Mouse (Mus musculus) naive thymus-derived CD4-positive, alpha-beta T cell, adult 2 months (primary cell): ENCODE results near the gene Olfr119.
"Not testable (repeated sequence)": the region's sequence is repeated elsewhere in the genome, so short reads cannot be mapped to it uniquely, and the experiment has no call there.

ENCODE experiments used
- DNase-seq: peaks from one replicate; pipeline ENCODE4 v3.0.0-alpha.2; 2011; ENCODE audit warnings: low read depth

Gene Olfr119

GRCm38 (mm10) chr17:37696264-37696663, at the start of gene Olfr119:
TSS of gene Olfr119 (plus strand) at chr17:37696564.
- not testable (repeated sequence) for DNase-seq

GRCm38 (mm10) chr17:37663682-37664081, 32.7 kb upstream of the Olfr119 start, which contains the start of gene Olfr117:
TSS of gene Olfr117 (minus strand) at chr17:37663782.
- no peak for DNase-seq

- no peak for DNase-seq
Measured at GRCm38 (mm10) chr17:37666688-37667087, 29.7 kb upstream of the Olfr119 start, which contains the start of gene Olfr118. TSS of gene Olfr118 (plus strand) at chr17:37666988.

GRCm38 (mm10) chr17:37721508-37721907, 25.1 kb downstream of the Olfr119 start, which contains the start of gene Olfr120:
TSS of gene Olfr120 (plus strand) at chr17:37721808.
- no peak for DNase-seq

- no peak for DNase-seq
Measured at GRCm38 (mm10) chr17:37738070-37738469, 41.7 kb downstream of the Olfr119 start.
